Mouse (Mus musculus) c-Kit-positive CD71-negative TER-119-negative erythroid progenitor cells, embryonic 14.5 days (primary cell): ENCODE measurements at regions not wholly inside any gene's neighbourhood (a gene's known extent, or its start where the extent isn't known, plus 50 kb on each side); places are given as distances from the start of the nearest gene placed in this dataset.
A peak's percentile ranks its signal among the peaks of the same experiment; 100 is the strongest.

Experiments used
- DNase-seq: peaks from one replicate; pipeline ENCODE4 v3.0.0-alpha.2; 2013; ENCODE audit warnings: low read depth

DNA sequence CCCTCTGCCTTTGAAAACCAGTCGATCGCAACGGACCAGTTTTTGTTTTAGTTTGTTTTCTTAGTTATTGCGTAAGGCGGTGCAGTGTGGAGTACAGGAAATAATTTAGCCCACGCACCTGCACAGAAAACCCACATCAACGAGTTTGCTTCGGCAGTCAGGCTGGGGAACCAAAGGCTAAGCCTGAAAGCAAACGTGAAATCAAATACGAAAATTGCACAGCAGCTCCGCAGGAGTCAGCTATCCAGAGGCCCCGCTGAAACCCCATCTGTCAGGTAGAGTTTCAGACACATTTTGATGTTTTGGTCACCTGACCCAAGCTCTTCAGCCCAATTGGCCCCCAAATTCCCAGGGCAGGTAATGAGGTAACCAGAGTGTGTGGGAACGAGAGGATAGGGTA, 435.6 kb upstream of the Atp11b start:
- DNase-seq = no peak

DNA sequence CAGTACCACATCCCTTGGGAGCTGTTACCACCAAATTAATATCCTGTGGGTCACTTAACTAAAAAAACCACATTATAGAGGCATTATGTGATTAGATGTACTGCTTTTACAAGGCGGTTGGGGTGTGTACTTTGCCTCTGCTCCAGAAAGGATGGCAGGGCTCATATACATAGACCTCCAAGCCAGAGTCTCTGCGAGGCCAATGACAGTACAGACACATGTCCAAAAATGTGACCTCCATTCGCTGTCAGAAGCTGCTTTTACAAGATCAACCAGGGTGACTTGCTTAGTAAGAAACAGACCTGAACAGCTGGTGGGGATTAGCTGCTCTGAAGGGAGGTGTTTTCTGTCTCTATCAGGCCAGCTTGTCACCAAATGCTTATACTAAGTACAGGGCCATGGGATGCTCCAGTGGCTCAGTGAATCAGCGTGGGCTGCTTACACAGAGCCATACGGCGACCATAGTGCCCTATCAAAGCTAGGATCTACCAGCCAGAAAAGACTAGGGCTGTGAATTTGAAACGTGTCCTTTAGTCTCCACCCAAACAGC, 433.0 kb upstream of the Atp11b start:
- no peak for DNase-seq

DNA sequence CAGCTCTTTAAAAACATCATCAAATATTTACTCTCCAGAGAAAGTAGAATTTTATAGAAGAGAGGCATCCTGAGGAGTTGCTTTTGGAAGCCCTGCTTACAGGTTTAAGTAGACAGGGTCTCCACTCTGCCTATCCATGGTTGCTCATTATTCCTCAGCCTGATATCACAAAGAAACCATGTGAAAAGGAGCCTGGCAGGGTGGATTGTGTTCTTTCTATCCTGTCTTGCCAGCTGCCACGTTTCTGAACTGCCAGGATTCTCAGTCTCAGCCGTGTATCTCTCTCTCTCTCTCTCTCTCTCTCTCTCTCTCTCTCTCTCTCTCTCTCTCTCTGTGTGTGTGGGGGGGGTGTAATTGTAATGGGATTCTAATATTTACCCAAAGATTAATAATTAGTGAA, 431.9 kb upstream of the Atp11b start:
- no peak for DNase-seq

DNA sequence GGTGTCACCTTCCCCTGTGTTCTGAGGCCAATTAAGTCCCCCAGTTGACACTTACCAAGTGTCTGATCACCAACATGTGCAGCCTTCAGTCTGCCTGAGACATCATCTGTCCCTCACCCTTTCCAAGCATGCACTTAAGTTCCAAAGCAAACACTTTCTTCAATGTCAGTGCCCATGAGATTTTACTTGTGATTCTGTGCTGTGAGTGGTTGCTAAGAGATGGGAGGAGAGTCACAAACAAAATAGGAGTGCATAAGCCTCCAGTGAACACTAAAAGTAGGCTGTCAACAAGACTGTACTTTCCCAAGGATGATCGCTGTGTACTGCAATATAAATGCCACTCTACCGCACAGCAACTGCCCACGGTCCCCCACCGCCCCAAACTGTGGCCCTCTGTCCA, 431.0 kb upstream of the Atp11b start:
- DNase-seq = no peak

DNA sequence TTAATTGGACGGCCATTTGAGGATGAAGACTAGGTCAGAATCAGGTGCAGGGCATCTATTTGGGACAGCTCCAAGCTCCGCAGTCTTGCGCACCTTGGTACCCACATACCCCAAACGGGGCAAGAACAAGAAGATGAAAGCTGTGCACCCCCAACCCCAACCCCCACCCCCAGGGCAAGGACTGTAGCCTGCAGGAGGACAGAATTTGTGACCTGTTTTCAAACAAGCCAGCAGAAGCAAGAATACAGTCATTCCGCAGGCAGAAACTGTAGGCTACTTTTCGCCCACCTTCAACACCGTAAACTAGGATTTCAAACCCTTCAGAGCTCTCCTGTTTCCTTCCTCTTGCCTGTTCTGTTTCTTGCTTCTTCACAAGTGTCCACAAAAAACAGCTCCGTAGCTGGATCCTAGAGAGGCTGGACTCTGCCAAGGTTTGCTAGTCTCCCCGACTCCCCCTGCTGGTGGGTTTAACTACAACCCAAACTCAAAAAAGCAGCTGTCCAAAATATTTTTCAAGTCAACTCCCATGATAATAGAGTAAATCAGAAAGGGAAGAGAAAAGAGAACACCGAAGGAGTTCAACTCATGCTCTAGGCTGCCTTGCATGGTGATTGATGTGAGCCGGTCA, 430.3 kb upstream of the Atp11b start:
- DNase-seq = peak; percentile 12

DNA sequence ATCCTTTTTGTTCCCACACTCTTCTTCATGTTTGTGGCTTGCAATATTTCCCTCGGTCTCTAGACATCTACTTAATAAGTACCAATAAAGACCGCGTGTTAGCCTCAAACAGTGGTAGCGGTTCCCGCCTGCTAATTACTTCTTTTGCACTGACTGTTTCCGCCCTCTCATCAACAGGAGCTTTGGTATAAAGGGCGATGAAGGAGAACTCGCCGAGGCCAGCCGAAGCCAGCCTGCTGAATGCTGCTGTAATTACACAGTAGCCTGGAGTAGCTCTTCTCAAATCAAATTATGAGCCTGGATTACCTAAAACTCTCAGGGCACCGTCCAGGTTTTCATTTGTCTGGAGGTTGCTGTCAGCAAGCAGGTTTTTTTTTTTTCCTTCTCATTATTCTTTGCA, 429.7 kb upstream of the Atp11b start:
- no peak for DNase-seq

DNA sequence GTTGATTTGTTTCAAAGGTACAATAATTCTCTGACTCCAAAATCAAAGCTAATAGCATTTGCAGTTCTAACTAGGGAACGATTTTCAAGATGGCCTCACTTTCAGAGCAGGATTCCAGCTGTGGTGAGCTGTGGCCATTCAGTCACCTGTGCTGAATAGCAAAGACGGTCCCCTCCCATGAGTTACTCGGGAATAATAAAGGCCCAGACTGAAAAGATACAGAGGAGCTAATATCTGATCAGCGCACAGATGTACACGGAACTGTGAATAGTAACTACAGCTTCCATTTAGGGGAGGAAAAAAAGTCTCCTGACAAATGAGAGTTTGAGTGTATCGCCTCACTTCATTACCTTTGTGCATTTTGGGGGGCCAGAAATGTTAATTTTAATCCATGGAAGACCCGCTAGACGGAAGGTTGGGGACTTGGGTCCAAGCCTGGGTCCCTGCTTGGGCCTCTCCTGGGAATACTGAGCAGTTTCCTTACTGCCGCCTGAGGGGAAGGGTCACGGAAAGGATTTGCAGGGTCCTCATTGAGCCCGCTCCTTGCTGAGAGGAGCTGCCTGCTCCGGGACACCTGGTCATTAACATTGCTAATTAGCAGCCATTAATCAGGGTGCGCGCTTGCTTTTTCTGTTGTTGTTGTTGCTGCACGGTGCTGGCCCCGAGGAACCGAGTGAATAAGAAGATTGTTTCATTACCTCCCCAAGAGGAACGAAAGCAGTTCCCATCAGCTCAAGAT, 421.2 kb upstream of the Atp11b start:
- no peak for DNase-seq

DNA sequence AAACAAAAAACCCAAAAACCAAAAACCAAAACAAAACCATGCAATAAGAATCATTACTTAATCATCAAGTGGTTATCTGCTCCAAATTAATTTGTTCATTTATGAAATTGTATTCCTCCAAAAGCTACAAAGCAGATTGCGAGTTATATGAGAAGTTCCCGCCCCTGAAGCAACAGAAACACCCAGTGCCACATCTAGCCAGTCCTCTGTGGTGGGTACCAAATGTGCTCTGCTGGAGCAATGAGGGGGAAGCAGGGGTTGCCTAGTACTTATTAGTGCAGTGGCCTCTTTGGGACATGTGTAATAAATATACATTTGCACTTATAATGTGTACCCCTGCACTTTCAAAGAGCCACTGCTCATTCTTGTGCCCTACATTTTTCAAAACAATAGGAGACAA, 419.9 kb upstream of the Atp11b start:
- DNase-seq = no peak

DNA sequence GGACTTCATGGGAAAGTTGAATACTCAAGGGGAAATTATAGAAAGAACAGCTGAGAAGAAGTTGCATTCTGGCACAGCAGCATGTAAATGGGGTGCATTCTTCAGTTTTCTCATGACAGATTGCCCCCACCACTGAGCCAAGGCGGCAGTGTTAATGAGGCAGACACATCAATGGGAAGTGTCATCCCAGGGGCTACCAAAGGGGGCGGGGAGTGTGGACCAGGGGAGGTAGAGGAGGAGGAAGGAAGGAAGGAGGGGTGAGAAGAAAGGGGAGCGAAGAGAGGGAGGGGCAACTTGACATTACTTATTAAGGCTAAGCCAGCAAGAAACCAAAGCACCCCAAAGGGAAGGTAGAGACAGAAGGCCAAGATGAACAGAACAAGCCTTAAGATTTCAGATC, 419.4 kb upstream of the Atp11b start:
- DNase-seq = no peak

DNA sequence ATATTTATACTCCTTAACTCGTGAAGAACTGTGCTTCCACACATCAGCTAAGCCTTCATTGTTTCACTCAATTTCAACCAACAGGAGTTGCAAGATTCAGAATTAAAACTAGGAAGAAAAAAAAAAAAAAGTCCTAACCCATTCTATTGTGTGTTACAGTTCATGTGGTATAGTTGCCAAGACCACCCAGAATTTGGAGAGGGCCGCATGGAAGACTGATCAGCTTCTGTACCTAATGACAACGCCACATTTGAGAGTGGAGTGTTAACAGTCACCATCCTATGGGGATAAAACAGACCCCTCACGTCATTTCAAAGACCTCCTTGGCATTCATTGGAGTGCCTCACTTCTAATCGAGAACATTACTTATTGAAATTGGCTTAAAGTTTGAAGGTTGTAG, 418.1 kb upstream of the Atp11b start:
- DNase-seq = no peak

DNA sequence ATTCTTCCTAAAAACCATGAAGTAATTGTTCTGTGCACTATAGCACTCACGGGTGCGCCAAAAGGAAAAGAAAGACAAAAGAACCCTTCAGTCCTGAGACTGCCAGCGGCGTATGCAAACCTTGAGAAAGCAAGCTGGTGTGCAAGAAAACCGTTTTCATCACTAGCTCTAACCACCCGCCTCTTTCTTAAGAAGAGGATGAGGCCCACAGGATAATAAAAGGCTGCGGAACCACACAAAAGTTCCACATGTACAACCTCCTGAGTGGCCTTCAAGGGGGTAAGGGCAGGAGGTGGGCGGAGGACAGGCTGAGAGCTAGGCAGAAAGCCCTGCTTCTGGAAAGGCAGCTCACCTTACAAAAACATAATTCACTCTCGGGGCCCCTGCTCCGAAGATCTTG, 413.4 kb upstream of the Atp11b start:
- DNase-seq = no peak

DNA sequence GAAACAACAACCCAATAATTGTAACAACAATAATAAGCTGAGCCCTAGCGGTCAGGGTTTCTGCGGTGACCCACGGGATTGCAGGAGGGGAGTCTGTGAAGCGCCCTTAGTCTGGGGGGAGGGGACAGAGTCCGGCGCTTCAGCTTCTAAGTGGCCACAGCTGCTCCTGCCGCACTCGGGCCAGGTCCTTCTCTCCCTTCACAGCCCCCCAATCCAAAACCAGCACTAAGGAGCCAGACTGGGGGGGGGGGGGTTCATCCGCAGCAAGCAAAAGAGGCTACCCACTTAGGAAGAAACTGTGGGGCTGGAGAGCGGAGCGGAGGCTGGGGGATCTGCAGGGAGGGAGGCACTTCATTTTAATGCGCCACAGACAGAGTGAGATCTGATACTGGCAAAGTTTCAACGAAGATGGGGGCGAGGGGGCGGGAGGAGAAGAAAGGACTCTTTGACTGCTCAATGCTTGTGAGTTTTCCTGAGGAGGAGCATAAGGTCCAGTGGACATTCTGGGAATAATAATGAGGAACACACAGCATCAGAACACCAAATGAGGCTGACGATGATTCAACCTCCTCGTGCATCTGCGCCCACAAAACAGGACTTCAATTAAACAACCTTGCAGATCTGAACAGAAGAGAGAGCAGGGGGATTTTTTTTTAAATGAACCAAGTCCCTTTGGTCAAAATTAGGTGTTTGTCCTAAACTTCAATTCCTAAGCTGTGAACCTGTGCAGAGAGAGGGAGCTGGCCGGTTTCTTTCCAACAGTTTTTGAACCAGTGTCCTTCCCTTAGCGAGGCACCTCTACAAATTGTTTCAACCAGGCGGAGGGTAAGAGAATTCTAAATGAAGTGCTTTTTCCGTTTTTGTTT, 412.7 kb upstream of the Atp11b start:
- no peak for DNase-seq

DNA sequence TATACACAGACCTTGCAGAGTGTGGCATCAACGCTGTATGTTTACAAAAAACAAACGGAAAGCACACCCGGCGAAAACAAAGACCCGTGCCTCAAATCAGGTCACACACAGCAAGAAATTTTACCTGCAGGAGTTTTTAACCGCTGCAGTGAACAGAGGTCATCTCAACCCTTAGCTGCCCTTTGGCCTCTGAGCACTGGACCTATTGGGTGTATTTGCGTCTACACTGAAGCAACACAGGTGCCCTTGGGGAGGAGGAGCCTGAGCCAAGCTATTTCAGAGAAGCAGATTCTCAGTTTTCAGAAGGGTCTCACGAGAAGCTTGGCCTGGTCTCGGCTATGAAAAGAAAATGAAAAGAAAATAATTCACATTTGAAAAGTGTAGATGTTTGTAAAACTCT, 412.1 kb upstream of the Atp11b start:
- no peak for DNase-seq

DNA sequence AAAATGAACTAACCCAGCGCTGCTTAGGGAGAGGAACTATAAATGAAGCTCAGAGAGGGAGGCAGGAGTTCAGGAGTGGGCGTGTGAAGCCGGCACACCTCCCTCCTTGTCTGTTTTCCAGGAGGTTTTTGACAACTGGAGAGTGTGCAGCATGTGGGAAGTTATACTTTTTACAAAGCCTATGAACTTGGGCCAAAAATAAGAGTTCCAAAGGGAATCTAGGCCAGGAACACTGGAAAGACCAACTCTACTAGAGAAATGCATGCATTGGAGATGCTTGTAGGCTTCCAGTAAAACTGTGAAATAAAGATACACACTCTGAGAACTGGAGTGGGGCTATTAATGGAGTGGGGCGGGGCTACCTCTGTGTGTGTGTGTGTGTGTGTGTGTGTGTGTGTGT, 411.3 kb upstream of the Atp11b start:
- DNase-seq = no peak

DNA sequence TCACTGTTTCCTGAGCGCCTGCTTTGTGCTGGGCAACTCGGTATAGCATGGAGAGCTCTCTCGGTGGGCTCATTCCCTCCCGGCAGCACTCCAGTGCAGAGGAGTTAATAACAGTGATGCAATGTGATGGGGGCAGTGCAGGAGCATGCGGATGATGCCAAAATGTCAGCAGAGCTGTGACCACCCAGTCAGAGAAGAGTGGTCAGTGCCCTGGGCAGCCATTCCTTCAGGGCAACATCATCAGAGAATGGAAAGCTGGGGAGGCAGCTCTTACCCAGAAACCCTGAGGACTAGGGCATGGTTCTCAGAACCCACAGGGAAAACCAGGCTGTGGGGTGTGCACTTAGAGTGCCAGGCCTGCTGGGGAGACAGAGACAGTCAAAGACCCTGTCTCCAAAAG, 410.0 kb upstream of the Atp11b start:
- DNase-seq = no peak

DNA sequence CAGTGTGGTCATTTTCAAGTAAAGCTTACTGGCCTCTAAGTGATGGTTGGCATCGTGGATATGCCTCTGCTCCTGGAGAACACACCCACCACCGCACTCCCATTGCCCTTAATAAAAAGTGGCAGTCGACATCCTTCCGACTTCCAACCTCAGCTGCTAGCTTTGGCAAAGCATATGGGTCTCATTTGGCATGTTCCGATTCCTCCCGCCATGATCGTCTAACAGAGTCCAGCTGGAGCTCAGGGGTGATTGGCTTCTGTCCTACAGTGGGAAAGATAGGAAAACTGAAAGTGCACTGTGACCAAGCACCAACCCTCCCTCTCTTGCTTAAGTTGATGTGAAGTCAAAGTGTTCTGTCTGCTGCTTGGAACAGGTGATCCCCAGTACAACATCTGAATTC, 404.8 kb upstream of the Atp11b start:
- DNase-seq = no peak

DNA sequence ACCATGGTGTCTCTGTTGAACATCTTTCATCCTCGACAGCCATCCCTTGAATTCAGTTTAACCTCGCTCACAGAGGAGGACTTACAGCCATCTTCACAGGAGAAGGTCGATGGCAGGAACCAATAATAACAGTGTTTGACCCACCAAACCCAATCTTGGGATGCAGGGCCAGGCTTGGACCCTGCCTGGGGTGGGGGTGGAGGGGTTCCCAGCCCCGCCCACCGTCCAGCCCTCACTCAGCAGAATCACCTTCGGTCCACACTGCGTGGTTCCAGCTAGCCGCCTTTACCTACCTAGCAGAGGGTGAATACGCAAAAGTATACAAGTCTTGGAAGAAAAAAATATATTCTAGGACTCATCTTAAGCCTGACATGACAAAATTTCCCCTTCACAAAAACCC, 400.5 kb upstream of the Atp11b start:
- no peak for DNase-seq

DNA sequence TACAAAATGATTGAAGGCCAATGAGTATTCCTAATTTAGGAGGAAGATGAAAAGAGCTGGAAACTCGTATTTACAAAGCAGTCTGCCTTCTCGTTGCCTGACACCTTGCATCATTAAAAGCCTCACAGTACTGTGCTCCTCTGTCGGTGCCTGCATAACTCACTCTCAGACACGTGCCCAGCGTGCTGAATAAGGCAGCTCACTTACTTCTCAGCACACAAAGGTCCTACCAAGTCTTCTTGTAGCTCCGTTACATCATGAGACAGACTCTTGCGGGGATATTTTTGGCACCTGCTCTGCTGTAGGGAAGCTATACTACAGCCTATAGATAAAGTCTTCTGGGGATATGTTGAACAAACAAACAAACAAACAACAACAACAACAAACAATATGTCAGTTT, 400.0 kb upstream of the Atp11b start:
- DNase-seq = no peak

DNA sequence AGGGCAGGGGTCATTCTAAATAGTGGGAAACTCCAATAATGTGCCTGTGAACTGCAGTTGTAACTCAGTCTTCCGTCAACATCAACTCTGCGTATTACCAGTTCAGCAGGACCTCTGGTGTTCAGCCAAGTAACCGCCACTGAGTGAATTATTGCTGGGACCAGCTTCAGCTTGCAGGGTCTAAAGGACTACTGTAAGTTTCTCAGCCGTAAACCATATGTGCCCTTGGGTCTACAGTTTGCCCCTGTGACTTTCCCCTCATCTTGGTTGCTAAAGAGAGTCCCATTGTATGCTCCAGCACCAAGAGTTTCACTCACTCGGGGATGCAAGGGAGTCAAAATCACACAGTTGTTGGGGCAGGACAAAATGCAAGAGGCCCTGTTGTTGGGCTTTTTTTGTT, 399.6 kb upstream of the Atp11b start:
- no peak for DNase-seq

DNA sequence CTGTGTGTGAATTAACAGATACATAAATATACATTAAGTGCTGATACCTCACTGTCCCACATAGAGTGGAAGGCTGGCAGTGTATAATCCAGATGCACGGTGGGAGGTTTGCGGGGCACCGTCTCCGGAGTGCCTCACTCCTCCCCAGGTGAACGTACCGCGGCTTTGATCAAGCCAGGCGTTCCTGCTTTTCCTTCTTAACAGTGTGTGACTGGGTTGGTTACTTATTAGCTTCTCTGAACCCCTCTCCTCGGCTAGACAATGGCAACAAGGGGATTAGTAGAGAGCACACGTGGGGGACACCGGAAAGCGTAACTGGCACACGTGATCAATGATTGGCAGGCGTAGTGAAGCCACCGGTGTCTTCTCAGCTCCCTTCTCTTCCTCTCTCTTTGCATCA, 396.8 kb upstream of the Atp11b start:
- DNase-seq = no peak

DNA sequence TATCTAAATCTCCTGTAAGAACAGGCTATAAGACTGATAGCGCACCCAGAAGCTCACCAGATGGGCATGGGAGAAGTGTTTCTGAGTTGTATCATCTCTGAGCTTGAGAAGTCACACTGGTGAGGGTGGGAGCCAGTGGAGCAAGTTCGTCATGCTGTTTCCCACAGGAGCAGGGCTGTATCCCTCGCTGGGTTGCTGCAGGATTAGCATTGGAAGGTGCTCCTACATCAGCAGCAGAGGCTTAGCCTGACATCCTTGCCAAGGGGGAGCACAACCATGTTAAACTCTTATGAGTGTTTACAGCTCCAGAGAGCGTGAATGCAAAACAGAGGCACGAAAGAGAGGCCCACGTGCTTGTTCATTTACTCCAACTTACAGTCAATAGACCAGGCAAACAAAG, 395.4 kb upstream of the Atp11b start:
- DNase-seq = no peak

DNA sequence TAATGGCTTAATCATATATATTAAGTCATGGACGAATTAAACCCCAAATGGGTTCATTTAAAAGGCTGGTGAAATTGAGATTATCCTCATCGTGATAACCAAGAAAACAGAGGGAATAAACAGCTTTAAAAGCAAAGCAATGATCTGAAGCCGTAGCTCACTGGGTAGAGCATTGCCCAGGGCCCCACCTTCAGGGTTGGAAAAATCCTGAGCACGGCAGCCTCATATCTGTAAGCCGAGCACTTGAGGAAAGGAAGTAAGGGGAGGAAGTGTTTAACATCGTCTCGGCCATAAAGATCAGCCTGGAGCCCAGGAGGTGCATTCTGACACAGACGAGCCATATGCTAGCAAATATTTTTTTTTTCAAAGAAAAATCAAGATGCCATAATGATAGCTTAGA, 394.6 kb upstream of the Atp11b start:
- no peak for DNase-seq

DNA sequence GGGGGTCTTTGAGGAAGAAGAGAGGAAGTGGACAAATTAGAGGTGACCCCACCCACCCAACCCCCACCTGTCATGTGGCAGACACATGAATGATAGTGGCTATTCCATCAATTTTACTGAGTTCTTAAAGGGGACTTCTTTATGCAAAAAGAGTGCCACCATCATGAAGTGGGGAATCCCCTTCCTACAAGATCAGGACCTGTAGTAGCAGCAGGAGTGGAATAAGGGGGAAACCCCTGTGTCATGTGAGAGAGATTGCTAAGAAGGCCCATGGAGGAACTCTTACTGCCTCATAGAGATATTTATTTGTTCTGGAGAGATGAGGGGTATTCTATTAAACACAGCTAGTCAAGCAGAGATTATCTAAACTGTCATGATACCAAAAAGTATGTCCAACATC, 393.4 kb upstream of the Atp11b start:
- DNase-seq = no peak
